Mouse (Mus musculus) MEL (cell line): ENCODE results near the gene Ankrd34a. TPM values are rescaled to one million over a fixed set of nuclear protein-coding genes. Genes with fewer than 3 reads are reported as not detected.

Source experiments
- DNase-seq: peaks from one replicate; pipeline ENCODE4 v3.0.0; 2011; ENCODE audit warnings: low read depth, low spot score
- H3K27ac ChIP-seq: 2 replicates; pipeline ENCODE4 v1.5.1; 2012; ENCODE audit warnings: low read depth, mild to moderate bottlenecking, control low read depth, low read length, moderate library complexity; ENCODE audit not compliant: control insufficient read depth
- H3K27me3 ChIP-seq, 2 experiments: fragments of 150-350 bp in 1 of 2; sonication (generic) in 1 of 2; 2 replicates each; pipeline ENCODE4 v1.6.1; 2012; ENCODE audit warnings: low read length in 2 of 2, mild to moderate bottlenecking in 2 of 2, improper control_type of control experiment in 1 of 2, moderate library complexity in 1 of 2; ENCODE audit not compliant: insufficient read depth in 2 of 2, control insufficient read depth in 1 of 2
- H3K36me3 ChIP-seq, 2 experiments: 2 replicates each; pipeline ENCODE4 v1.6.1; 2012 to 2014; ENCODE audit warnings: low read length in 2 of 2, improper control_type of control experiment in 1 of 2, inconsistent platforms in 1 of 2, mild to moderate bottlenecking in 1 of 2; ENCODE audit not compliant: insufficient read depth in 2 of 2, control insufficient read depth in 1 of 2
- H3K4me1 ChIP-seq, 2 experiments: fragments of 150-350 bp in 1 of 2; sonication (generic) in 1 of 2; 2 replicates each; pipeline ENCODE4 v1.6.1; 2012; ENCODE audit warnings: low read length in 2 of 2, improper control_type of control experiment in 1 of 2, mild to moderate bottlenecking in 1 of 2; ENCODE audit not compliant: insufficient read depth in 2 of 2, control insufficient read depth in 1 of 2
- H3K4me3 ChIP-seq, 2 experiments: fragments of 150-350 bp in 1 of 2; sonication (generic) in 1 of 2; 2 replicates each; pipeline ENCODE4 v1.5.1; 2012; ENCODE audit warnings: low read depth in 2 of 2, low read length in 2 of 2, mild to moderate bottlenecking in 2 of 2, moderate library complexity in 2 of 2, control low read depth in 1 of 2, improper control_type of control experiment in 1 of 2; ENCODE audit not compliant: control insufficient read depth in 1 of 2, insufficient read depth in 1 of 2
- H3K79me2 ChIP-seq: 2 replicates; pipeline ENCODE4 v1.6.1; 2012; ENCODE audit warnings: mild to moderate bottlenecking, low read length, moderate library complexity; ENCODE audit not compliant: control insufficient read depth, poor library complexity, insufficient read depth
- H3K9ac ChIP-seq: 2 replicates; pipeline ENCODE4 v1.6.1; 2012; ENCODE audit warnings: low read depth, mild to moderate bottlenecking, control low read depth, low read length, moderate library complexity; ENCODE audit not compliant: control insufficient read depth, poor library complexity, severe bottlenecking
- H3K9me3 ChIP-seq: fragments of 150-350 bp; sonication (generic); replicated peaks from 2 replicates; pipeline ENCODE4 v1.6.1; 2012; ENCODE audit warnings: mild to moderate bottlenecking, low read length, improper control_type of control experiment, moderate library complexity; ENCODE audit not compliant: insufficient read depth
- CHD2 ChIP-seq: IDR thresholded peaks from 2 replicates; pipeline ENCODE4 v1.6.1; 2011; ENCODE audit warnings: low read length, improper control_type of control experiment
- E2F4 ChIP-seq: IDR thresholded peaks from 2 replicates; pipeline ENCODE4 v1.6.1; 2011; ENCODE audit warnings: low read depth, low read length, improper control_type of control experiment, borderline replicate concordance
- ELF1 ChIP-seq: IDR thresholded peaks from 2 replicates; pipeline ENCODE4 v1.6.1; 2014; ENCODE audit warnings: low read depth, mild to moderate bottlenecking, inconsistent platforms, low read length, improper control_type of control experiment, moderate library complexity
- GATA1 ChIP-seq: IDR thresholded peaks from 2 replicates; pipeline ENCODE4 v1.6.1; 2011; ENCODE audit warnings: low read depth, low read length, improper control_type of control experiment
- JUND ChIP-seq: IDR thresholded peaks from 2 replicates; pipeline ENCODE4 v1.6.1; 2011; ENCODE audit warnings: low read depth, mild to moderate bottlenecking, improper control_type of control experiment, low read length
- KAT2A ChIP-seq: conservative IDR thresholded peaks from 2 replicates; pipeline ENCODE4 v1.6.1; 2012; ENCODE audit warnings: low read depth, low read length, improper control_type of control experiment, inconsistent platforms
- MAFK ChIP-seq: IDR thresholded peaks from 2 replicates; pipeline ENCODE4 v1.6.1; 2011; ENCODE audit warnings: low read depth, mild to moderate bottlenecking, low read length, improper control_type of control experiment, borderline replicate concordance
- MAX ChIP-seq: IDR thresholded peaks from 2 replicates; pipeline ENCODE4 v1.6.1; 2011; ENCODE audit warnings: low read length, improper control_type of control experiment
- MYC ChIP-seq: IDR thresholded peaks from 2 replicates; pipeline ENCODE4 v1.6.1; 2011; ENCODE audit warnings: low read depth, mild to moderate bottlenecking, low read length, improper control_type of control experiment, moderate library complexity
- POLR2A ChIP-seq, 2 experiments: IDR thresholded peaks; 2 replicates each; pipeline ENCODE4 v1.6.1; 2011 to 2012; ENCODE audit warnings: low read length in 2 of 2, mild to moderate bottlenecking in 2 of 2, control low read depth in 1 of 2, improper control_type of control experiment in 1 of 2, low read depth in 1 of 2, moderate library complexity in 1 of 2; ENCODE audit not compliant: control insufficient read depth in 1 of 2, insufficient read depth in 1 of 2, poor library complexity in 1 of 2
- POLR2AphosphoS2 ChIP-seq: IDR thresholded peaks from 2 replicates; pipeline ENCODE4 v1.6.1; 2011; ENCODE audit warnings: low read length, improper control_type of control experiment
- RCOR1 ChIP-seq: IDR thresholded peaks from 2 replicates; pipeline ENCODE4 v1.6.1; 2012; ENCODE audit warnings: low read depth, mild to moderate bottlenecking, inconsistent platforms, low read length, improper control_type of control experiment
- SMC3 ChIP-seq: IDR thresholded peaks from 2 replicates; pipeline ENCODE4 v1.6.1; 2011; ENCODE audit warnings: low read depth, low read length, improper control_type of control experiment
- TBP ChIP-seq: IDR thresholded peaks from 2 replicates; pipeline ENCODE4 v1.8.0; 2011; ENCODE audit warnings: low read depth, low read length, improper control_type of control experiment
- TCF12 ChIP-seq: IDR thresholded peaks from 2 replicates; pipeline ENCODE4 v1.6.1; 2014; ENCODE audit warnings: low read depth, mild to moderate bottlenecking, inconsistent platforms, low read length, improper control_type of control experiment, moderate library complexity
- USF2 ChIP-seq, 2 experiments: IDR thresholded peaks; 2 replicates each; pipeline ENCODE4 v1.6.1; 2011 to 2012; ENCODE audit warnings: improper control_type of control experiment in 2 of 2, low read length in 2 of 2, borderline replicate concordance in 1 of 2, inconsistent platforms in 1 of 2, low read depth in 1 of 2, mild to moderate bottlenecking in 1 of 2; ENCODE audit not compliant: insufficient read depth in 1 of 2
- ZMIZ1 ChIP-seq: IDR thresholded peaks from 2 replicates; pipeline ENCODE4 v1.6.1; 2012; ENCODE audit warnings: low read depth, mild to moderate bottlenecking, inconsistent platforms, low read length, improper control_type of control experiment, moderate library complexity
- polyA plus RNA-seq, 2 experiments: library from polyadenylated mRNA; stranded (reverse) in 1 of 2; unstranded in 1 of 2; fragments of >175 nt in 1 of 2; fragments of >200 nt in 1 of 2; gene quantifications; 2 replicates each; pipeline versions ENCODE4 v1.2.1 to v1.2.4; 2012; ENCODE audit warnings: low replicate concordance in 2 of 2, low read depth in 1 of 2; ENCODE audit not compliant: insufficient read length in 2 of 2, insufficient read depth in 1 of 2, missing spikeins in 1 of 2
- total RNA-seq: library from RNA; depleted of rRNA; stranded (reverse); fragments of 300-350 nt; gene quantifications from 2 replicates; pipeline ENCODE4 v1.2.3, GENCODE M21; 2012

The Ankrd34a gene
- total and polyA plus RNA-seq, 3 experiments, result 0.15 to 0.78 TPM; not detected in 1

DNA sequence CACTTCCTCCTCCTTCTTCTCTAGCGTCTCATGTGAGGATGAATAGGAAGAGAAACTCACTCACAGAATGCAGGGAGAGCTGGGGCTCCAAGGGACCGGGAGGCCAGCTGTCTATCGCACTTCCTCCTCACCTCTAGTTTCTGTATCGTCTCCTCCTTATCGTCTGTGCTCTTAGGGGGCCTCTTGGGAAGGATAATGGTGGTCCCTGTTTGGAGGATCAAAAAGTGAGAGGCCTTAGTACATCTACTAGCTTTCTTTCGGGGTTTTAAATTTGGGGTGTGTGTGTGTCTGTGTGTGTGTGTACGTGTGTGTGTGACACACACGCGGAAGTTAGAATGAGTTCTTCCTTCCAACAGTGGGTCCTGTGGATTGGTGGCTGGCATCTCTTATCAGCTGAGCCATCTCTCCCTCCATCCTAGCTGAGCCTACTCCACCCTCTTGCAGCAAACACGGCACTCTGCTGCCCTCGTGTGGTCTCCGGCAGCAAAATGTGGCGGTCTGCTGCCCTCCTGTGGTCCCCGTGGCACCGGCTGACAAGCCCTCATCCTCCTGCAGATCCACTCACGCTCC lies 16.5 kb upstream of the Ankrd34a start (continued):
- TF ChIP-seq GATA1, result peak; percentile 100
- peak; percentile 88 for TF ChIP-seq ELF1
- no peak for TF ChIP-seq CHD2
- TF ChIP-seq KAT2A, result no peak
- peak; percentile 57; the same call in 1 of the 2 replicates for TF ChIP-seq TCF12
- no peak for TF ChIP-seq E2F4
- TF ChIP-seq MYC, result peak; percentile 80
- TF ChIP-seq POLR2AphosphoS2, result peak; percentile 61; the same call in 1 of the 2 replicates
- peak; percentile 100 for TF ChIP-seq SMC3
- TF ChIP-seq MAX, result peak; percentile 91
- peak in 1 of 2 experiments; percentile 87; a peak in 2 of 4 replicates for TF ChIP-seq POLR2A (IDR thresholded peaks at IDR 0.05; ENCODE audit: control insufficient read depth in 1 of 2, insufficient read depth in 1 of 2, low read depth in 1 of 2, low read length in 2 of 2, poor library complexity in 1 of 2)
- peak; percentile 73 for TF ChIP-seq TBP
- TF ChIP-seq JUND, result peak; percentile 84
- TF ChIP-seq, all 39 proteins: peak for 27

DNA sequence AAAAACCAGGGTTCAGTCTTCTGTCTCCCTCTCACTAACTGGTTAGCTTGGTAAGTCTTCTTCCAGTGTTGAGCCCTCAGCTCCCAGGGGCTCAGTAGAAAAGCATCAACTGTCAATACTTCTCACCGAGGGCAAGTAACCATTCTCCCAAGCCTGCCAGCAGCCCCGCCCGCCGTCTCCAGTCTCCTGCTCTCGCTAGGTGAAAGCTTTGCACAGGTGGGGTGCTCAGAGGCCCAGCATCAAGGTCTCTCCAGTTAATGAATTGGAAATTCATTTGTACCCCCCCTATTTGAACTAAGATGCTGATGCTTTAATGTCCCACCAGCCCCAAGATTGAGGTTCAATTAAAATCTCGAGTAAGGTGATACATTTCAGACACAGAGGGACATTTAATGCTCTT lies 15.3 kb upstream of the Ankrd34a start:
- no peak for DNase-seq
- H3K9ac ChIP-seq, result no peak overlapping the region
- peaks cover 3% of the 10 kb centered on the region; the same call in 1 of the 2 replicates for H3K79me2 ChIP-seq
- H3K27ac ChIP-seq, result no peak overlapping the region
- H3K9me3 ChIP-seq, result no peaks in the 10 kb centered on the region
- H3K4me3 ChIP-seq, result no peak overlapping the region
- H3K4me1 ChIP-seq, result peaks cover 12 to 35% of the 10 kb centered on the region in 2 experiments
- H3K36me3 ChIP-seq, result peaks cover 0 to 29% of the 10 kb centered on the region in 2 experiments; a peak in 2 of 4 replicates
- H3K27me3 ChIP-seq, result no peaks in the 10 kb centered on the region
- TF ChIP-seq KAT2A, result no peak
- TF ChIP-seq USF2 (IDR thresholded peaks at IDR 0.05; ENCODE audit: borderline replicate concordance in 1 of 2, insufficient read depth in 1 of 2, low read depth in 1 of 2, low read length in 2 of 2), result no peak
- TF ChIP-seq ZMIZ1, result no peak
- no peak for TF ChIP-seq SMC3
- TF ChIP-seq GATA1, result no peak
- no peak for TF ChIP-seq POLR2A (IDR thresholded peaks at IDR 0.05; ENCODE audit: control insufficient read depth in 1 of 2, insufficient read depth in 1 of 2, low read depth in 1 of 2, low read length in 2 of 2, poor library complexity in 1 of 2)
- TF ChIP-seq RCOR1, result no peak
- no peak for TF ChIP-seq MAFK
- TF ChIP-seq, all 39 proteins: peak for 0
